Mouse (Mus musculus): Measurements from ENCODE around the gene Glod5. TPM values are rescaled to one million over a fixed set of nuclear protein-coding genes. Genes with fewer than 3 reads are reported as not detected.

Glod5 gene
- total RNA-seq (2023): not detected

DNA sequence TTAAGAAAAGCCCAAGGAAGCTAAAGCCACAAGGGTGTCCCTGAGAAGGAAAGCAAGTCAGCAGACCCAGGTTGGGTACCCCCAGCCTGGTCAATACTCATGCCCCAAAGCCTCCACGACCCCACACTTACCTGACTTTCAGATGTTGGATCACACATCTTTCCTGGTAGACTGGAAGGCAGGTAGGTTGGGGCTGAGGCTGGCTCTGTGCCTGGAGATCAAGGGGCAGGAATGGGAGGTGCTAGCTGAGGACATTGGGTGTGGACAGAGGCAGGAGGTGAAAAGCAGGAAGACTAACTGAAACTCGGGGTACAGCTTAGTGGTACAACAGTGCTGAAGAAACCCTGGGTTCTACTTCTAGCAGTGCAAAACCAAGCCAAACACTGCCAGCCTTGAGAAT is at the start of gene Glod5:
Glod5 (minus strand) TSS at position 207 of the 400 bp plus-strand sequence.

DNA sequence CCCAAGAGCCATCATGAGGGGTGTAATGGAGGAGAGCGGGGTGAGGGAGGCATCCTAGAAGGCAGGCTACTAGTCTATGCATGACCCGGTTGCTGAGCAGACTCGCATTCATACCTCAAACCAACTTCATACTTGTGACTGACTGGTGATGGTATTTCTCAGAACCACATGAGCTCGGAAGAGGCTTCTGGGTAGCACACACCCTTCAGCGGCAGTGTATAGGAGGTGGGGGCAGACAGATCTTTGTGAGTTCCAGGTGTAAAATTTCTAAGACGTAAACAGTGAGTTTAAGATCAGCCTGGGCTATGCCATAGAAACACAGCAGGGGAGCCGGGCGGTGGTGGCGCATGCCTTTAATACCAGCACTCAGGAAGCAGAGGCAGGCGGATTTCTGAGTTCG is 40.4 kb downstream of the Glod5 start, which contains the start of gene Gata1:
Gata1 (minus strand) TSS at position 180 of the 400 bp plus-strand sequence.

Other genes starting within 250 kb of the Glod5 start
- 151 TPM for gene Gripap1, start 228.7 kb downstream of the Glod5 start, total RNA-seq (2023)
- gene Kcnd1, start 196.2 kb downstream of the Glod5 start, total RNA-seq (2023): 1.4 TPM
- gene Otud5, start 177.1 kb downstream of the Glod5 start, total RNA-seq (2023): 191 TPM
- gene Pim2, start 140.2 kb downstream of the Glod5 start, total RNA-seq (2023): 44.6 TPM
- 19.1 TPM for gene Slc35a2, start 134.5 kb downstream of the Glod5 start, total RNA-seq (2023)
- 70.6 TPM for gene Pqbp1, start 119.2 kb downstream of the Glod5 start, total RNA-seq (2023)
- 25.7 TPM for gene Timm17b, start 119.1 kb downstream of the Glod5 start, total RNA-seq (2023)
- gene Gm10491, start 110.7 kb downstream of the Glod5 start, total RNA-seq (2023): not detected
- gene Gm10490, start 109.0 kb downstream of the Glod5 start, total RNA-seq (2023): not detected
- gene Pcsk1n, start 98.7 kb downstream of the Glod5 start, total RNA-seq (2023): not detected
- gene Eras, start 89.9 kb downstream of the Glod5 start, total RNA-seq (2023): not detected
- gene Hdac6, start 70.6 kb downstream of the Glod5 start, total RNA-seq (2023): 17.4 TPM
- 3.6 TPM for gene Gata1, start 40.4 kb downstream of the Glod5 start, total RNA-seq (2023)
- 27.5 TPM for gene Suv39h1, start 56.3 kb upstream of the Glod5 start, total RNA-seq (2023)
- 98.2 TPM for gene Was, start 72.0 kb upstream of the Glod5 start, total RNA-seq (2023)
- 42.6 TPM for gene Wdr13, start 114.4 kb upstream of the Glod5 start, total RNA-seq (2023)
- 573 TPM for gene Rbm3, start 127.4 kb upstream of the Glod5 start, total RNA-seq (2023)
- gene Tbc1d25, start 157.7 kb upstream of the Glod5 start, total RNA-seq (2023): 13.6 TPM
- gene Ebp, start 175.0 kb upstream of the Glod5 start, total RNA-seq (2023): 30.0 TPM
- gene Porcn, start 188.0 kb upstream of the Glod5 start, total RNA-seq (2023): not detected
- gene Ftsj1, start 233.9 kb upstream of the Glod5 start, total RNA-seq (2023): 14.7 TPM